Mouse (Mus musculus) MEL (cell line): Measurements from ENCODE around the gene Lhfpl3. TPM values are rescaled to one million over a fixed set of nuclear protein-coding genes. Genes with fewer than 3 reads are reported as not detected.

Source experiments
- DNase-seq: peaks from one replicate; pipeline ENCODE4 v3.0.0; 2011; ENCODE audit warnings: low read depth, low spot score
- H3K27ac ChIP-seq: 2 replicates; pipeline ENCODE4 v1.5.1; 2012; ENCODE audit warnings: low read depth, mild to moderate bottlenecking, control low read depth, low read length, moderate library complexity; ENCODE audit not compliant: control insufficient read depth
- H3K27me3 ChIP-seq, 2 experiments: fragments of 150-350 bp in 1 of 2; sonication (generic) in 1 of 2; 2 replicates each; pipeline ENCODE4 v1.6.1; 2012; ENCODE audit warnings: low read length in 2 of 2, mild to moderate bottlenecking in 2 of 2, improper control_type of control experiment in 1 of 2, moderate library complexity in 1 of 2; ENCODE audit not compliant: insufficient read depth in 2 of 2, control insufficient read depth in 1 of 2
- H3K36me3 ChIP-seq, 2 experiments: 2 replicates each; pipeline ENCODE4 v1.6.1; 2012 to 2014; ENCODE audit warnings: low read length in 2 of 2, improper control_type of control experiment in 1 of 2, inconsistent platforms in 1 of 2, mild to moderate bottlenecking in 1 of 2; ENCODE audit not compliant: insufficient read depth in 2 of 2, control insufficient read depth in 1 of 2
- H3K4me1 ChIP-seq, 2 experiments: fragments of 150-350 bp in 1 of 2; sonication (generic) in 1 of 2; 2 replicates each; pipeline ENCODE4 v1.6.1; 2012; ENCODE audit warnings: low read length in 2 of 2, improper control_type of control experiment in 1 of 2, mild to moderate bottlenecking in 1 of 2; ENCODE audit not compliant: insufficient read depth in 2 of 2, control insufficient read depth in 1 of 2
- H3K4me3 ChIP-seq, 2 experiments: fragments of 150-350 bp in 1 of 2; sonication (generic) in 1 of 2; 2 replicates each; pipeline ENCODE4 v1.5.1; 2012; ENCODE audit warnings: low read depth in 2 of 2, low read length in 2 of 2, mild to moderate bottlenecking in 2 of 2, moderate library complexity in 2 of 2, control low read depth in 1 of 2, improper control_type of control experiment in 1 of 2; ENCODE audit not compliant: control insufficient read depth in 1 of 2, insufficient read depth in 1 of 2
- H3K79me2 ChIP-seq: 2 replicates; pipeline ENCODE4 v1.6.1; 2012; ENCODE audit warnings: mild to moderate bottlenecking, low read length, moderate library complexity; ENCODE audit not compliant: control insufficient read depth, poor library complexity, insufficient read depth
- H3K9ac ChIP-seq: 2 replicates; pipeline ENCODE4 v1.6.1; 2012; ENCODE audit warnings: low read depth, mild to moderate bottlenecking, control low read depth, low read length, moderate library complexity; ENCODE audit not compliant: control insufficient read depth, poor library complexity, severe bottlenecking
- H3K9me3 ChIP-seq: fragments of 150-350 bp; sonication (generic); replicated peaks from 2 replicates; pipeline ENCODE4 v1.6.1; 2012; ENCODE audit warnings: mild to moderate bottlenecking, low read length, improper control_type of control experiment, moderate library complexity; ENCODE audit not compliant: insufficient read depth
- GABPA ChIP-seq: IDR thresholded peaks from 2 replicates; pipeline ENCODE4 v1.6.1; 2012; ENCODE audit warnings: low read depth, mild to moderate bottlenecking, inconsistent platforms, low read length, improper control_type of control experiment, moderate library complexity
- GATA1 ChIP-seq: IDR thresholded peaks from 2 replicates; pipeline ENCODE4 v1.6.1; 2011; ENCODE audit warnings: low read depth, low read length, improper control_type of control experiment
- MXI1 ChIP-seq: IDR thresholded peaks from 2 replicates; pipeline ENCODE4 v1.6.1; 2011; ENCODE audit warnings: mild to moderate bottlenecking, low read depth, low read length, improper control_type of control experiment
- MYB ChIP-seq: IDR thresholded peaks from 2 replicates; pipeline ENCODE4 v1.6.1; 2011; ENCODE audit warnings: mild to moderate bottlenecking, low read depth, low read length, improper control_type of control experiment
- MYC ChIP-seq: IDR thresholded peaks from 2 replicates; pipeline ENCODE4 v1.6.1; 2011; ENCODE audit warnings: low read depth, mild to moderate bottlenecking, low read length, improper control_type of control experiment, moderate library complexity
- NELFE ChIP-seq: IDR thresholded peaks from 2 replicates; pipeline ENCODE4 v1.6.1; 2011; ENCODE audit warnings: low read depth, low read length, improper control_type of control experiment
- NRF1 ChIP-seq: IDR thresholded peaks from 2 replicates; pipeline ENCODE4 v1.6.1; 2014; ENCODE audit warnings: low read depth, mild to moderate bottlenecking, inconsistent platforms, low read length, improper control_type of control experiment, moderate library complexity; ENCODE audit not compliant: poor library complexity, insufficient read depth, severe bottlenecking
- POLR2AphosphoS5 ChIP-seq: IDR thresholded peaks from 2 replicates; pipeline ENCODE4 v1.6.1; 2012; ENCODE audit warnings: low read depth, borderline replicate concordance, mild to moderate bottlenecking, inconsistent platforms, low read length, moderate library complexity, mixed read lengths
- RCOR1 ChIP-seq: IDR thresholded peaks from 2 replicates; pipeline ENCODE4 v1.6.1; 2012; ENCODE audit warnings: low read depth, mild to moderate bottlenecking, inconsistent platforms, low read length, improper control_type of control experiment
- TAL1 ChIP-seq: IDR thresholded peaks from 2 replicates; pipeline ENCODE4 v1.6.1; 2012; ENCODE audit warnings: mild to moderate bottlenecking, inconsistent platforms, low read length, moderate library complexity, mixed read lengths
- TCF12 ChIP-seq: IDR thresholded peaks from 2 replicates; pipeline ENCODE4 v1.6.1; 2014; ENCODE audit warnings: low read depth, mild to moderate bottlenecking, inconsistent platforms, low read length, improper control_type of control experiment, moderate library complexity
- UBTF ChIP-seq: IDR thresholded peaks from 2 replicates; pipeline ENCODE4 v1.6.1; 2012; ENCODE audit warnings: low read depth, mild to moderate bottlenecking, inconsistent platforms, low read length, improper control_type of control experiment, moderate library complexity, borderline replicate concordance; ENCODE audit not compliant: insufficient read depth
- USF1 ChIP-seq: IDR thresholded peaks from 2 replicates; pipeline ENCODE4 v1.6.1; 2014; ENCODE audit warnings: low read depth, mild to moderate bottlenecking, inconsistent platforms, low read length, improper control_type of control experiment, moderate library complexity
- USF2 ChIP-seq, 2 experiments: IDR thresholded peaks; 2 replicates each; pipeline ENCODE4 v1.6.1; 2011 to 2012; ENCODE audit warnings: improper control_type of control experiment in 2 of 2, low read length in 2 of 2, borderline replicate concordance in 1 of 2, inconsistent platforms in 1 of 2, low read depth in 1 of 2, mild to moderate bottlenecking in 1 of 2; ENCODE audit not compliant: insufficient read depth in 1 of 2
- ZKSCAN1 ChIP-seq: IDR thresholded peaks from 2 replicates; pipeline ENCODE4 v1.6.1; 2012; ENCODE audit warnings: low read depth, mild to moderate bottlenecking, inconsistent platforms, low read length, improper control_type of control experiment, moderate library complexity
- polyA plus RNA-seq, 2 experiments: library from polyadenylated mRNA; stranded (reverse) in 1 of 2; unstranded in 1 of 2; fragments of >175 nt in 1 of 2; fragments of >200 nt in 1 of 2; gene quantifications; 2 replicates each; pipeline versions ENCODE4 v1.2.1 to v1.2.4; 2012; ENCODE audit warnings: low replicate concordance in 2 of 2, low read depth in 1 of 2; ENCODE audit not compliant: insufficient read length in 2 of 2, insufficient read depth in 1 of 2, missing spikeins in 1 of 2
- total RNA-seq: library from RNA; depleted of rRNA; stranded (reverse); fragments of 300-350 nt; gene quantifications from 2 replicates; pipeline ENCODE4 v1.2.3, GENCODE M21; 2012

Gene Lhfpl3
- total and polyA plus RNA-seq, 3 experiments, result not detected

DNA sequence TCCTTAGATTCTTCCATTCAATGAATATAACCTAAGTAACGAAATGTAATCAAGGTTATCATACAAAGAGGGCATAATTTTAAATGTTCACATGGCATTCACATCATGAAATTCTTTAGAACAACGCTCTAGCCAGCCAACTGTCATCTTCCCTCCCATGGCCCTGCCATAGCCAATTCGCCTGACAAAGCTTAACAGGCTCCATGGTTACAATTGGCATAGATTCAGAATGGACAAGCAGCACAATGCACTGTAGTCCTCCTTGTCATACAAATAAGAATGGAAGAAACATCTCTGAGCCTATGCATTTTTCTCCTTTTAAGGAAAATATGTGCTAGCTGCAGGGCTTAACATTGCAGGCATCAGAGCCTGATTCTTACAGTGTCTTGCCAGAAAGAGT, 254.0 kb downstream of the Lhfpl3 start:
- DNase-seq, result no peak
- H3K9ac ChIP-seq, result no peak overlapping the region
- no peaks in the 10 kb centered on the region for H3K4me1 ChIP-seq
- H3K9me3 ChIP-seq, result no peaks in the 10 kb centered on the region
- H3K36me3 ChIP-seq, result no peaks in the 10 kb centered on the region
- no peak overlapping the region for H3K27ac ChIP-seq
- H3K4me3 ChIP-seq, result no peak overlapping the region
- no peaks in the 10 kb centered on the region for H3K27me3 ChIP-seq
- H3K79me2 ChIP-seq, result no peaks in the 10 kb centered on the region
- TF ChIP-seq NRF1, result no peak
- TF ChIP-seq MYC, result no peak
- TF ChIP-seq, all 39 proteins: peak for 0

GRCm38 (mm10) chr5:23003123-23003797, 257.4 kb downstream of the Lhfpl3 start:
- no peak for TF ChIP-seq MXI1
- TF ChIP-seq POLR2AphosphoS5, result no peak
- no peak for TF ChIP-seq USF1
- TF ChIP-seq TCF12, result no peak
- TF ChIP-seq UBTF, result no peak
- no peak for TF ChIP-seq RCOR1
- TF ChIP-seq GABPA, result no peak
- no peak for TF ChIP-seq GATA1
- no peak for TF ChIP-seq MYB
- no peak for TF ChIP-seq USF2 (IDR thresholded peaks at IDR 0.05; ENCODE audit: borderline replicate concordance in 1 of 2, insufficient read depth in 1 of 2, low read depth in 1 of 2, low read length in 2 of 2)
- no peak for TF ChIP-seq NELFE
- TF ChIP-seq ZKSCAN1, result no peak
- no peak for TF ChIP-seq TAL1
- TF ChIP-seq, all 39 proteins: peak for 0
- H3K27me3 ChIP-seq, result no peaks in the 10 kb centered on the region
- no peak for DNase-seq
- no peak overlapping the region for H3K9ac ChIP-seq
- no peak overlapping the region for H3K4me3 ChIP-seq
- H3K79me2 ChIP-seq, result no peaks in the 10 kb centered on the region
- no peak overlapping the region for H3K27ac ChIP-seq
- no peaks in the 10 kb centered on the region for H3K9me3 ChIP-seq
- H3K4me1 ChIP-seq, result no peaks in the 10 kb centered on the region
- H3K36me3 ChIP-seq, result no peaks in the 10 kb centered on the region
